16 mouse cellular contexts compared by ENCODE assay signal in genomic region chr6:31946572-31946971, GRCm38 (mm10).
"Had no signal": no experiment of that assay in that cellular context is flagged by ENCODE, and none has a peak within 500 bp of the region (broad histone marks: within the 10 kb centered on the region; RNA-seq: fewer than 3 reads in every experiment).

No protein-coding gene starts in this region.

- H3K4me2 ChIP-seq: liver, embryonic 13.5 days; liver, embryonic 15.5 days; midbrain, embryonic 11.5 days; midbrain, embryonic 13.5 days; midbrain, embryonic 15.5 days; neural tube, embryonic 12.5 days; stomach, embryonic 15.5 days had no signal

- H3K9ac ChIP-seq: liver, embryonic 13.5 days; liver, embryonic 15.5 days; liver, postnatal 0 days; midbrain, embryonic 13.5 days; midbrain, embryonic 15.5 days; neural tube, embryonic 12.5 days; stomach, embryonic 15.5 days had no signal

- H3K27me3 ChIP-seq: liver, embryonic 13.5 days; liver, embryonic 15.5 days; midbrain, embryonic 13.5 days; midbrain, embryonic 15.5 days; neural tube, embryonic 12.5 days; stomach, embryonic 15.5 days had no signal

- ATAC-seq: liver, postnatal 0 days; midbrain, embryonic 13.5 days; midbrain, embryonic 15.5 days had no signal

- H3K9me3 ChIP-seq: liver, embryonic 13.5 days; liver, embryonic 15.5 days; midbrain, embryonic 13.5 days; midbrain, embryonic 15.5 days; neural tube, embryonic 12.5 days; stomach, embryonic 15.5 days had no signal

- H3K4me1 ChIP-seq: liver, embryonic 13.5 days; liver, embryonic 15.5 days; neural tube, embryonic 12.5 days; stomach, embryonic 15.5 days had no signal

- H3K4me3 ChIP-seq: liver, embryonic 13.5 days; liver, embryonic 15.5 days; megakaryocyte, embryonic 14.5 days; midbrain, embryonic 13.5 days; midbrain, embryonic 15.5 days; neural tube, embryonic 12.5 days; stomach, embryonic 15.5 days had no signal

- H3K36me3 ChIP-seq: liver, embryonic 13.5 days; liver, embryonic 15.5 days; midbrain, embryonic 13.5 days; midbrain, embryonic 15.5 days; neural tube, embryonic 12.5 days; stomach, embryonic 15.5 days had no signal

- DNase-seq: liver, embryonic 13.5 days; liver, postnatal 0 days; lung, adult 2 months; right cerebral cortex, postnatal 14 days; thymus, adult 2 months; thymus, postnatal 25 days; thymus, postnatal 4 days had no signal

- H3K27ac ChIP-seq: liver, embryonic 13.5 days; liver, embryonic 15.5 days; macrophage; midbrain, embryonic 13.5 days; midbrain, embryonic 15.5 days; neural tube, embryonic 12.5 days; stomach, embryonic 15.5 days; stomach, postnatal 0 days had no signal
